Mouse (Mus musculus): ENCODE results near the gene Wbp4. TPM values are rescaled to one million over a fixed set of nuclear protein-coding genes. Genes with fewer than 3 reads are reported as not detected.

Gene Wbp4
- polyA plus RNA-seq, 1 experiment from 2014 or later, result 61.3 TPM

GRCm38 (mm10) chr14:79513951-79514350 lies 32.6 kb upstream of the Wbp4 start:
- ATAC-seq (ENCODE audit: low FRiP score) (no peak), DNase-seq (ENCODE audit: low spot score) (no peak)
- Histone ChIP-seq H3K4me1 (replicated peaks; ENCODE audit: control insufficient read depth, insufficient read depth, low read length) (no peaks in the 10 kb centered on the region), H3K36me3 (ENCODE audit: control insufficient read depth, insufficient read depth, low read length) (no peaks in the 10 kb centered on the region), H3K4me2 (replicated peaks; ENCODE audit: low read depth, low read length) (no peak overlapping the region), H3K4me3 (ENCODE audit: low read depth, low read length) (no peak overlapping the region), H3K27ac (ENCODE audit: low read depth, low read length) (no peak overlapping the region), H3K27me3 (ENCODE audit: control insufficient read depth, insufficient read depth, low read length) (no peaks in the 10 kb centered on the region), H3K9ac (ENCODE audit: low read depth, low read length) (no peak overlapping the region), H3K9me3 (ENCODE audit: control insufficient read depth, low read length) (no peaks in the 10 kb centered on the region)
- 73% methylated on average over 2 of the region's 2 CpGs for WGBS

GRCm38 (mm10) chr14:79511521-79511920 lies 30.2 kb upstream of the Wbp4 start:
- Histone ChIP-seq H3K4me2 (replicated peaks; ENCODE audit: low read depth, low read length) (no peak overlapping the region), H3K9ac (ENCODE audit: low read depth, low read length) (no peak overlapping the region), H3K36me3 (ENCODE audit: control insufficient read depth, insufficient read depth, low read length) (no peaks in the 10 kb centered on the region), H3K4me1 (replicated peaks; ENCODE audit: control insufficient read depth, insufficient read depth, low read length) (no peaks in the 10 kb centered on the region), H3K9me3 (ENCODE audit: control insufficient read depth, low read length) (no peaks in the 10 kb centered on the region), H3K4me3 (ENCODE audit: low read depth, low read length) (no peak overlapping the region), H3K27ac (ENCODE audit: low read depth, low read length) (no peak overlapping the region), H3K27me3 (ENCODE audit: control insufficient read depth, insufficient read depth, low read length) (no peaks in the 10 kb centered on the region)
- DNase-seq (ENCODE audit: low spot score), result no peak
- ATAC-seq (ENCODE audit: low FRiP score), result no peak
- WGBS, result 85% methylated on average over 1 of the region's 1 CpGs

GRCm38 (mm10) chr14:79508662-79509305 lies 27.5 kb upstream of the Wbp4 start:
- Histone ChIP-seq H3K4me2 (replicated peaks; ENCODE audit: low read depth, low read length) (no peak overlapping the region), H3K4me3 (ENCODE audit: low read depth, low read length) (no peak overlapping the region), H3K4me1 (replicated peaks; ENCODE audit: control insufficient read depth, insufficient read depth, low read length) (no peaks in the 10 kb centered on the region), H3K9me3 (ENCODE audit: control insufficient read depth, low read length) (no peaks in the 10 kb centered on the region), H3K9ac (ENCODE audit: low read depth, low read length) (no peak overlapping the region), H3K27me3 (ENCODE audit: control insufficient read depth, insufficient read depth, low read length) (no peaks in the 10 kb centered on the region), H3K36me3 (ENCODE audit: control insufficient read depth, insufficient read depth, low read length) (no peaks in the 10 kb centered on the region), H3K27ac (ENCODE audit: low read depth, low read length) (no peak overlapping the region)
- no peak for ATAC-seq (ENCODE audit: low FRiP score)
- DNase-seq (ENCODE audit: low spot score), result no peak
- WGBS, result 81% methylated on average over 9 of the region's 9 CpGs

- H3K27ac ChIP-seq (ENCODE audit: low read depth, low read length), result no peak overlapping the region
- WGBS, result 92% methylated on average over 1 of the region's 1 CpGs
- no peak for ATAC-seq (ENCODE audit: low FRiP score)
Observed at GRCm38 (mm10) chr14:79507846-79508245, 26.5 kb upstream of the Wbp4 start.

GRCm38 (mm10) chr14:79506207-79506606 lies 24.9 kb upstream of the Wbp4 start:
- Histone ChIP-seq H3K9ac (ENCODE audit: low read depth, low read length) (no peak overlapping the region), H3K4me1 (replicated peaks; ENCODE audit: control insufficient read depth, insufficient read depth, low read length) (no peaks in the 10 kb centered on the region), H3K27ac (ENCODE audit: low read depth, low read length) (no peak overlapping the region), H3K27me3 (ENCODE audit: control insufficient read depth, insufficient read depth, low read length) (no peaks in the 10 kb centered on the region), H3K9me3 (ENCODE audit: control insufficient read depth, low read length) (no peaks in the 10 kb centered on the region), H3K4me3 (ENCODE audit: low read depth, low read length) (no peak overlapping the region), H3K4me2 (replicated peaks; ENCODE audit: low read depth, low read length) (no peak overlapping the region), H3K36me3 (ENCODE audit: control insufficient read depth, insufficient read depth, low read length) (no peaks in the 10 kb centered on the region)
- DNase-seq (ENCODE audit: low spot score) (no peak), ATAC-seq (ENCODE audit: low FRiP score) (no peak)
- WGBS, result 82% methylated on average over 9 of the region's 9 CpGs

More at GRCm38 (mm10) chr14:79507846-79508245, 26.5 kb upstream of the Wbp4 start:
- Histone ChIP-seq H3K9me3 (ENCODE audit: control insufficient read depth, low read length) (no peaks in the 10 kb centered on the region), H3K4me3 (ENCODE audit: low read depth, low read length) (no peak overlapping the region), H3K27me3 (ENCODE audit: control insufficient read depth, insufficient read depth, low read length) (no peaks in the 10 kb centered on the region), H3K9ac (ENCODE audit: low read depth, low read length) (no peak overlapping the region), H3K4me2 (replicated peaks; ENCODE audit: low read depth, low read length) (no peak overlapping the region), H3K36me3 (ENCODE audit: control insufficient read depth, insufficient read depth, low read length) (no peaks in the 10 kb centered on the region), H3K4me1 (replicated peaks; ENCODE audit: control insufficient read depth, insufficient read depth, low read length) (no peaks in the 10 kb centered on the region)
- DNase-seq (ENCODE audit: low spot score), result no peak

GRCm38 (mm10) chr14:79504246-79505006 lies 23.1 kb upstream of the Wbp4 start:
- H3K36me3 ChIP-seq (ENCODE audit: control insufficient read depth, insufficient read depth, low read length), result no peaks in the 10 kb centered on the region
- H3K9ac ChIP-seq (ENCODE audit: low read depth, low read length), result no peak overlapping the region
- H3K27ac ChIP-seq (ENCODE audit: low read depth, low read length), result no peak overlapping the region
- H3K4me1 ChIP-seq (replicated peaks; ENCODE audit: control insufficient read depth, insufficient read depth, low read length), result no peaks in the 10 kb centered on the region
- no peaks in the 10 kb centered on the region for H3K27me3 ChIP-seq (ENCODE audit: control insufficient read depth, insufficient read depth, low read length)
- DNase-seq (ENCODE audit: low spot score), result no peak
- H3K4me3 ChIP-seq (ENCODE audit: low read depth, low read length), result no peak overlapping the region
- WGBS, result 96% methylated on average over 7 of the region's 7 CpGs
- H3K9me3 ChIP-seq (ENCODE audit: control insufficient read depth, low read length), result no peaks in the 10 kb centered on the region
- ATAC-seq (ENCODE audit: low FRiP score), result no peak
- no peak overlapping the region for H3K4me2 ChIP-seq (replicated peaks; ENCODE audit: low read depth, low read length)

- Histone ChIP-seq H3K4me3 (ENCODE audit: low read depth, low read length) (no peak overlapping the region), H3K36me3 (ENCODE audit: control insufficient read depth, insufficient read depth, low read length) (no peaks in the 10 kb centered on the region), H3K9ac (ENCODE audit: low read depth, low read length) (no peak overlapping the region), H3K4me2 (replicated peaks; ENCODE audit: low read depth, low read length) (no peak overlapping the region), H3K27me3 (ENCODE audit: control insufficient read depth, insufficient read depth, low read length) (no peaks in the 10 kb centered on the region), H3K27ac (ENCODE audit: low read depth, low read length) (no peak overlapping the region), H3K9me3 (ENCODE audit: control insufficient read depth, low read length) (no peaks in the 10 kb centered on the region), H3K4me1 (replicated peaks; ENCODE audit: control insufficient read depth, insufficient read depth, low read length) (no peaks in the 10 kb centered on the region)
- ATAC-seq (ENCODE audit: low FRiP score) (no peak), DNase-seq (ENCODE audit: low spot score) (no peak)
- WGBS, result 83% methylated on average over 5 of the region's 5 CpGs
Observed at GRCm38 (mm10) chr14:79503371-79504075, 22.2 kb upstream of the Wbp4 start.

GRCm38 (mm10) chr14:79500756-79501155 lies 19.4 kb upstream of the Wbp4 start:
- H3K27ac ChIP-seq (ENCODE audit: low read depth, low read length), result no peak overlapping the region
- DNase-seq (ENCODE audit: low spot score) (no peak), ATAC-seq (ENCODE audit: low FRiP score) (no peak)
- H3K4me3 ChIP-seq (ENCODE audit: low read depth, low read length), result no peak overlapping the region
- H3K4me1 ChIP-seq (replicated peaks; ENCODE audit: control insufficient read depth, insufficient read depth, low read length), result no peaks in the 10 kb centered on the region
- no peaks in the 10 kb centered on the region for H3K27me3 ChIP-seq (ENCODE audit: control insufficient read depth, insufficient read depth, low read length)
- no peaks in the 10 kb centered on the region for H3K36me3 ChIP-seq (ENCODE audit: control insufficient read depth, insufficient read depth, low read length)
- H3K9me3 ChIP-seq (ENCODE audit: control insufficient read depth, low read length), result no peaks in the 10 kb centered on the region
- H3K4me2 ChIP-seq (replicated peaks; ENCODE audit: low read depth, low read length), result no peak overlapping the region
- H3K9ac ChIP-seq (ENCODE audit: low read depth, low read length), result no peak overlapping the region
- WGBS, result 86% methylated on average over 4 of the region's 4 CpGs
